Mouse (Mus musculus): ENCODE results near the gene Map3k1. TPM values are rescaled to one million over a fixed set of nuclear protein-coding genes. Genes with fewer than 3 reads are reported as not detected.

Map3k1 gene
- polyA plus RNA-seq, 1 experiment from 2014 or later, result 34.3 TPM

DNA sequence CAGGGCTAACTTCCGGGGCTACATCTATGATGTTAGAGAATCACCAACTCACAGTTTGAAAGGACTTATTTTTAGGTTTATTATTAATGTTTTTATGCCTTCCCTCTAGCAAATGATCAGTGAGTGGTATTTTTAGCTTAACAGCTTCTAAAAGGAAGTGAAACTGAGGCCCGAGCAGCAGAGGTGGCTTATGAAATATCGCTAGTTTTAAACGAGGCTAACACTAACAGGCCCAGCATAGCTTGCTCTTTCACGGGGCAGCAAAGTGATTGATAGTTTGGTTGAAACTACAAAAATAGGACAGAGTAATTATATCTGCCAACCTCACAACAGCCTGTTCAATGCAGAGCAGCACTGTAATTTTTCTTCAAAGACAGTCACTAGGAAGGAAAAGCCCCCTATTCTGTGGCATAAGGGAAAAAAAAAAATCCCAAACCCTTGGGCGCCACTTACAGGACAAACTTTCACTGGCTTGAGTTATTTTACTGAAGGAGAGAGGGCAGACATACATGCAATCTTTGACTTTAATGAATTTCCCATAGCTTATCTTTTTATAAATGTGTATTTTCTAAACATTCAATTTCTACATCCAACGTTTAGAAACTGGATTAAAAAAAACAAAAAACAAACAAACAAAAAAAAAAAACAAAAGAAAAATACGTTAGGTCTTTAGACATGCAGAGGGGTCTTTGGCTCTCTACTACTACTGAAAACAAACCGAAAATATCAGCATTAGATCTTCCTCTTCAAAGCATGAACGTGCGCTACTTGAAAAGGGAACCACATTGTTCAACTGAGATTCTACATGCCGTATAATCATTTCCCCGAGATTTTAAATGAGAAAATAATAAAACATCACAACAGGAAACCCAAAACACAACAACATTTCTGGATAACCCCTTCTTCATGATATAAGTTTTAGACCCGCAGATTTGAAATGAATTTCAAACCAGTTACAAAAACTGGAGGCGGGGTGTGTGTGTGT, 2.8 kb downstream of the Map3k1 start:
- no peaks in the 10 kb centered on the region for H3K36me3 ChIP-seq (ENCODE audit: inconsistent target)
- peaks cover 68% of the 10 kb centered on the region for H3K79me2 ChIP-seq (ENCODE audit: inconsistent target)
- peak overlapping the region; percentile 65 for H3K4me3 ChIP-seq (ENCODE audit: inconsistent target)
- peak overlapping the region; percentile 90 for H3K27ac ChIP-seq
- 3% methylated on average over 15 of the region's 15 CpGs for WGBS (ENCODE audit: missing documents)

DNA sequence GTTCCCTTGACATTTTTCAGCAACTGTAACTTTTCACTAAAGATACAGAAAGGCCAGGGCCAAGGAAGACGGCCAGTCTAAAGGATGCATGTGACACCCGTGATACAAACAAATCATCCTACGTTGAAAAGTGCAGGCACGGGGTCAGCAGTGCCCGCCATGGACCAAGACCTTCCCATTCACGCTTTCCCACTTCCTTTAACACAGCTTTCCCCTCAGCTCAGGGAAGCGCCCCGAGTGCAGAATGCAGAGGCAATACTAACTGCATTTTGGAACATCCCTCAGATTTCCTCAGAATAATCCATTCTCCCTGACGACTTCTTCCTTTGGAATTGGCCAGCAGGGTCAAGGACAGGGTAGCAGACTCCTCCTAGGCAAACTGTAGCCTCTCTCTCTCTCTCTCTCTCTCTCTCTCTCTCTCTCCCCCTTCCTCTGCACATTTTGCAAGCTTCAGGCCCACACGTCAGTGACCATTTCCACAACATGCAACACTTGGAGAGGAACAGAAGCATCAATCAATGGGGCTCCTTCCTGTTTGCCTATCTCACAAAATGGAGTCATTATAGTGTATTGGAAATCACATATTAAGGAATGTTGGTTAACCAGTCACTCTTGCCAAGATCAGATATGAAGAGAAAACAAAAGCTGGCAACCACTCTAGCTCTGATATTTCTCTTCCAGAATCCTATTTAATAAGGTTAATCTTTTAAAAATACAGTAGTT, 3.7 kb downstream of the Map3k1 start:
- Histone ChIP-seq H3K27ac (peak overlapping the region; percentile 90), H3K79me2 (ENCODE audit: inconsistent target) (peaks cover 77% of the 10 kb centered on the region), H3K36me3 (ENCODE audit: inconsistent target) (no peaks in the 10 kb centered on the region), H3K4me3 (ENCODE audit: inconsistent target) (peak overlapping the region; percentile 65; the same call in 1 of the 2 replicates)
- WGBS (ENCODE audit: missing documents), result 5% methylated on average over 10 of the region's 10 CpGs

DNA sequence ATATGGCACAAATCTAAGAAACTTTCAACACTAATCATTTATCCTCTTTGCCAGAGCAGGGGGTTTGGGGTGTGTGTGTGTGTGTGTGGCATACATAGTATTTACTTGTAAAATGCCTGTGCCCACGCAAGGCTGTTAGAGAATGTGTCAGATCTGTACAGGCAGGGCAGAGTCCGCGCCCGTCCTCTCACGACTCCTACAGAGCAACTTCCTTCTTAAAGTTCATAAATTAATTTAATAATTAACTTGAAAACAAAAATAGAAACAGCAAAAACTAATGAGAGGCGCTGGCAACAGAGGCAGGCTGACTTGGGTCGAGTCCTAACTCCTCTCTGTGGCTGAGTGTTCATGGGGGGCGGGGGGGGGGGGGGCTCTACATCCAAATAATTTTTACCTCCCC, 4.6 kb downstream of the Map3k1 start:
- peaks cover 86% of the 10 kb centered on the region for H3K79me2 ChIP-seq (ENCODE audit: inconsistent target)
- H3K27ac ChIP-seq, result peak overlapping the region; percentile 90
- no peaks in the 10 kb centered on the region for H3K36me3 ChIP-seq (ENCODE audit: inconsistent target)
- no peak overlapping the region for H3K4me3 ChIP-seq (ENCODE audit: inconsistent target)
- 40% methylated on average over 2 of the region's 8 CpGs for WGBS (ENCODE audit: missing documents)

DNA sequence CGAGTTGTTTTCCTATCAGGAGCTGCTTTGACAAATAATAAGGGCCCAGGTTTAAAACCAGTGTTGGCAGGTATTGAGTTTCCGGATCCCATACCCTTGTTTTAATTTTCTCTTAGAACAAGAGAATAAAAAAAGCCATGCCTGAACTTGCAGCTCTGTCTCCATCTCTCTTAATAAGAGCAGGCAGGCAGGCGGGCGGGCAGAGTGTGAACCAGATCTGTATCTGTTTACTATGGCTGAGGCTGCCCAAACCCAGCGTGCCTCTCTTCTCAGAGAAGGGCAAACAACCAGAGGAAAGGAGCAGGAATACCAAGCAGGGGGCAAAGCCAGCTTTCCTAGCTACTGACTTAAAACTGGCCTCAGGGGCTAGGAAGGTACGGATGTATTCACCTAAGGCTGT, 5.3 kb downstream of the Map3k1 start:
- peak overlapping the region; percentile 90 for H3K27ac ChIP-seq
- no peak overlapping the region for H3K4me3 ChIP-seq (ENCODE audit: inconsistent target)
- peaks cover 93% of the 10 kb centered on the region for H3K79me2 ChIP-seq (ENCODE audit: inconsistent target)
- H3K36me3 ChIP-seq (ENCODE audit: inconsistent target), result no peaks in the 10 kb centered on the region
- WGBS (ENCODE audit: missing documents), result 90% methylated on average over 6 of the region's 6 CpGs

DNA sequence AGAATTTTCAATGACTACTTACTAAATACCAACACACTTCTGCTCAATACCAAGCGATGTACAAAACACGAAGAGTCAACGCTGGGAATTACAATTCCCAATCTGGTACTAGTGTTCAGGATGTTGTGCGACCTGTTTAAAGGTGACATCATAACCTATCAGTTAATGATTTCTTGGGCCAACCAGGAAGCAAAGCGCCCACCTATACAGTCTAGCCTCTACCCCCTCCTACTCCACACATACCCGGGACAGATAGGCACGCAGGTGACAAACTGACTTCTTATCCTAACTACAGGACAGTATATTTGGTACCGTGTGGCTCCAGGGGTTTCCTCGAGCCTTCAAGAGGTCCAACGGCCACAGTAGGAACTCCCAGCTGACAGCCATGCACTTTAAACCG, 5.9 kb downstream of the Map3k1 start:
- Histone ChIP-seq H3K4me3 (ENCODE audit: inconsistent target) (no peak overlapping the region), H3K36me3 (ENCODE audit: inconsistent target) (no peaks in the 10 kb centered on the region), H3K27ac (no peak overlapping the region), H3K79me2 (ENCODE audit: inconsistent target) (peaks cover 99% of the 10 kb centered on the region)
- 90% methylated on average over 11 of the region's 11 CpGs for WGBS (ENCODE audit: missing documents)

DNA sequence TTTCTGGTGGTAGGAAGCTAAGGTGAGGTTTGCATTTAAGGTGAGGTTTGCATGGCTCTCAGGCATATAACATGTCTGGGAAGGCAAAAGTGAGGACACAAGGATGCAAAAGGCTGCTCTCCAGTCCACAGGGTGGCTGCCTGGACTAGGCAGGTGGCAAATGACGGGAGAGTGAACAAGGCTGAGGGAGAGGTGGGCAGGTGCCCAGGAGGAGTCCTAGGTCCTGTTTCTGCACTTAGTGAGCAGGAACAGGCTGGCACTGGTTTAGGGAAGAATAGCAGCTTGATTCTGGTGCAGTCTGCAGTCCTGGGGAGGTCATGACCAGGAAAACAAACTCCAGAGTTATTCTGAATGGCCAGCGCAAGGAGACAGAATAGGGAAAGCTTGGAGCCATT, 6.5 kb downstream of the Map3k1 start:
- 82% methylated on average over 2 of the region's 2 CpGs for WGBS (ENCODE audit: missing documents)

DNA sequence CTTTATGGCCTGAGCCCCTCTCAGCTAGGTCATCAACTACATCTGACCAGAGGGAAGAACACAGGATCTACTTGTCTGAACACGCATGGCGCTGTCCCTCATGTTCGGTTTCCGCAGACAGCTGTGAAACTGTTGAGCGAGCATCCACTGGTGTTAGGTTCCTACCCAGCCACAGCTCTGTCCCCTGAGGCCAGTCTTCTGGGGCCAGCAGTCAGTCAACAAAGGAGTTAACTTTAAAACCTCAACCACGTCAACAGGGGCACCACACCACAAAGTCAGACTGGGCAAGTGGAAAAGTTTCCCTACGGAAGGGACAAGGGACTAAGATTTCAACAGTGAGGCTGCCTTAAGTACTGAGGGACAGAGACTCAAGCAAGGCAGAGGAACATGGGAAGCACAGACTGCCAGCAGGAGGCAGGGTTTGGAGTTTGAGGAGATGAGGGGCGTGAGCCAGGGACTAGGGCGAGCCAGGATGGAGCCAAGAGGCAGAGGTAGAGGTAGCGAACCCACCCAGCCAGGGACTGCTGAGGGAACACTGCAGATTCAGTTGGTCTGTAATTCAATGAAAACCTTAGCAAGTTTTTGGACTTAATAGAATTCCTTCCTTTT, 7.0 kb downstream of the Map3k1 start:
- Histone ChIP-seq H3K36me3 (ENCODE audit: inconsistent target) (no peaks in the 10 kb centered on the region), H3K79me2 (ENCODE audit: inconsistent target) (peaks cover 100% of the 10 kb centered on the region), H3K27ac (no peak overlapping the region), H3K4me3 (ENCODE audit: inconsistent target) (no peak overlapping the region)
- 92% methylated on average over 9 of the region's 10 CpGs for whole genome bisulfite sequencing (ENCODE audit: missing documents)

More for the DNA sequence above, 6.5 kb downstream of the Map3k1 start:
- Histone ChIP-seq H3K4me3 (ENCODE audit: inconsistent target) (no peak overlapping the region), H3K79me2 (ENCODE audit: inconsistent target) (peaks cover 100% of the 10 kb centered on the region), H3K36me3 (ENCODE audit: inconsistent target) (no peaks in the 10 kb centered on the region), H3K27ac (no peak overlapping the region)

DNA sequence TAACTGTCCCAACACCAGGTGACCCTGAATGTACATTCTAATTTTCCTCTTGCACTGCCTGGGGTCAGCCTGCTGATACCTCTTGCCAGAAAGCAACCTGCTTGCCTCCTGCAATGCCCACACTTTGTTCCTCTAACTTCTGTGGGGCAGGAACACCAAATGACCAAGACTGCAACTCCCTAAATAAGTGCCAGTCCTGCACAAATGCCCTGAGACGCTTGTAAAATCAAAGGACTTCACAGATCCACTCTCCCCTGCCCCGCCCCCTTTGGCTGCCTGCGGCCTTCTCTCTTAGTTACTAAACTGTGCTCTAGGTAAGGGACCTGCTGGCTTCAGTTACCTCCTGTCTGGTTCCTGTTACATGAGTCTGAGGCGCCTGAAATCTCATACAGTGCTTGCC, 7.9 kb downstream of the Map3k1 start:
- Histone ChIP-seq H3K4me3 (ENCODE audit: inconsistent target) (no peak overlapping the region), H3K27ac (no peak overlapping the region), H3K36me3 (ENCODE audit: inconsistent target) (no peaks in the 10 kb centered on the region), H3K79me2 (ENCODE audit: inconsistent target) (peaks cover 100% of the 10 kb centered on the region)
- WGBS (ENCODE audit: missing documents), result 73% methylated on average over 3 of the region's 4 CpGs

DNA sequence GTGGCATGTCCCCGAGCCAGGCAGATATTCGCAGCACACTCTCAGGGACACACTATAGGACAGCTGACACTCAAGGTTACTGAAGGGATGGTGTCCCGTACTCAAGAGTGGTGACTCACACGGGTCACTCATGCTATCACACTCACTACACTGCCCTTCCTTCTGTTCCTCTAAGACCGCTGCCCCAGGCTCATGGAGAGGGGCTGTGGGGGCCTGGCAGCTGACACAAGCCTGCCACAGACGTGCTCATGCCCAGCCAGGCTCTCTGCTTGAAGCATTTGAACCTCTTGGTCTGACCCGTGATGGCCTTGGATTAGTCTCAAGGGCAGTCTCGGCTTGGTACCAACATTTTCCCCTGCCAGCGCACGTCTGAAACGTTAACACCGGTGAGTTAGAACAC, 10.7 kb downstream of the Map3k1 start:
- Histone ChIP-seq H3K36me3 (ENCODE audit: inconsistent target) (no peaks in the 10 kb centered on the region; the same call in 1 of the 2 replicates), H3K79me2 (ENCODE audit: inconsistent target) (peaks cover 100% of the 10 kb centered on the region), H3K4me3 (ENCODE audit: inconsistent target) (no peak overlapping the region), H3K27ac (peak overlapping the region; percentile 80)
- WGBS (ENCODE audit: missing documents), result 65% methylated on average over 11 of the region's 12 CpGs

DNA sequence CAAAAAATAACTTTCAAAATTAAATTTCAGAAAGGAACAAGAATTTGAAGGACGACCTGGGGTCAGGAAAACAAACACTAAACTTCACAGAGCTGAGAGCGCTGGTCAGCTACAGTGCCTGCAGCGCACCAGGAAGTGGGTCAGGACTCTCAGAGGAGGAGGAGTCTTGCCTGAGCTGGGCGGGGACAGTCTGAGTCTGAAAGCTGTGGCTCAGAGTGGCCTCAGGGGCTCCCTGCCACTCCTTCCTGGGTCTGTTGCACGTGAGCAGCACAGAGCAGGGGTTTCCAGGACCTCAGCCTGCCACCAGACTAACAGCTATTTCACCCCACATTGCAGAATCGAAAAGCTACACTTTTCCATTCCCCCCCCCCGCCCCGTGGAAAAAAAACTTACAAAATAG, 11.8 kb downstream of the Map3k1 start:
- peak overlapping the region; percentile 80 for H3K27ac ChIP-seq
- H3K4me3 ChIP-seq (ENCODE audit: inconsistent target), result peak overlapping the region; percentile 0; the same call in 1 of the 2 replicates
- no peaks in the 10 kb centered on the region; the same call in 1 of the 2 replicates for H3K36me3 ChIP-seq (ENCODE audit: inconsistent target)
- WGBS (ENCODE audit: missing documents), result 3% methylated on average over 8 of the region's 8 CpGs
- H3K79me2 ChIP-seq (ENCODE audit: inconsistent target), result peaks cover 100% of the 10 kb centered on the region

DNA sequence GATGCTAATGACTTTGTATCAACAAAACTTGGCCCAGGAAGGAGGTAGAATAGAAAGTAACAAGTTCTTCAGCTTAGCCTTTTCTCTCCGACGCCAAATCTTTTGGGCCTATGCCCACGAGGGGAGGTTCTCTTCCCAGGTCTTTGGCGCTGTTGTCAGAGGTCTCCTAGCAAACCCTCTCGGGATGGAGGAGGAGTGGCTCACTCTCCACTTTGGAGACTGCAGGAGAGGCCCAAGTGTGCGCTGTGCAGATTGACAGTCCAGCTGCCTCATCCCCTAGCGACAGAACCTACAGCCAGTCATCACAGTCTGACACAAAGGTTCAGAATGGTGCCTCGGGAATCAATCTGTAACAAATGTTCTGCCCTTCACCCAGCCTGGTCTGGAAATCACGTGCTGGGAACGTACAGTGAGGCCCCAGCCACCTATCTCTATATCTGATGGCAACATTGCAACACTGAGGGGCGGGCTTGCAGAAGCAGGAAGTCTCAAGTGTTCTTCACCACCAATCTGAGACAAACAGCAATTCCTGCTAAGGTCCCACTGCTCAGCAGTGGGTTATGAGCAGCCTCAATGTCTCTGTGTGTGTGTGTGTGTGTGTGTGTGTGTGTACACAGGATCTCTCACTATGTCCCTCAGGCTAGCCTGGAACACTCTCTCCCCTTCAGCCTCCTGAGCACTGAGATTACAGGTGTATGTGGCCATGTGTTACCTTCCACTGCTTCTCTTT, 12.4 kb downstream of the Map3k1 start:
- 7% methylated on average over 11 of the region's 11 CpGs for WGBS (ENCODE audit: missing documents)
- Histone ChIP-seq H3K79me2 (ENCODE audit: inconsistent target) (peaks cover 100% of the 10 kb centered on the region), H3K27ac (peak overlapping the region; percentile 80), H3K36me3 (ENCODE audit: inconsistent target) (no peaks in the 10 kb centered on the region; the same call in 1 of the 2 replicates), H3K4me3 (ENCODE audit: inconsistent target) (peak overlapping the region; percentile 0; the same call in 1 of the 2 replicates)

DNA sequence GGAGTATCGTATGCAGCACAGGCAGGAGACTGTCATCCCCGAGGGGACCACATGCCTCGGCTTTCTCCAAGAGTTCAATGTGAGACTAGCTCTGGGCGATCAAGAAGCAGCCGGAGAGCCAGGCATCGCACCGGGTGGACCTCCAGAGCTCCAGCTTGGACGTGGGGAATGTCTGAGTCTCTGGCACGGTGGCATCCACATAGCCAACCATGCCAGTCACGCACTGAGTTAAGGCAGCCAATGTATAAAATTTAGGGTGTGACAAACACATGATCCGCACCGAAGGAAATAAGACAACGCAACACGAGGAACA, 15.9 kb downstream of the Map3k1 start:
- 94% methylated on average over 14 of the region's 14 CpGs for WGBS (ENCODE audit: missing documents)
- no peak overlapping the region for H3K27ac ChIP-seq
- H3K4me3 ChIP-seq (ENCODE audit: inconsistent target), result no peak overlapping the region
- no peaks in the 10 kb centered on the region; the same call in 1 of the 2 replicates for H3K36me3 ChIP-seq (ENCODE audit: inconsistent target)
- H3K79me2 ChIP-seq (ENCODE audit: inconsistent target), result peaks cover 100% of the 10 kb centered on the region

DNA sequence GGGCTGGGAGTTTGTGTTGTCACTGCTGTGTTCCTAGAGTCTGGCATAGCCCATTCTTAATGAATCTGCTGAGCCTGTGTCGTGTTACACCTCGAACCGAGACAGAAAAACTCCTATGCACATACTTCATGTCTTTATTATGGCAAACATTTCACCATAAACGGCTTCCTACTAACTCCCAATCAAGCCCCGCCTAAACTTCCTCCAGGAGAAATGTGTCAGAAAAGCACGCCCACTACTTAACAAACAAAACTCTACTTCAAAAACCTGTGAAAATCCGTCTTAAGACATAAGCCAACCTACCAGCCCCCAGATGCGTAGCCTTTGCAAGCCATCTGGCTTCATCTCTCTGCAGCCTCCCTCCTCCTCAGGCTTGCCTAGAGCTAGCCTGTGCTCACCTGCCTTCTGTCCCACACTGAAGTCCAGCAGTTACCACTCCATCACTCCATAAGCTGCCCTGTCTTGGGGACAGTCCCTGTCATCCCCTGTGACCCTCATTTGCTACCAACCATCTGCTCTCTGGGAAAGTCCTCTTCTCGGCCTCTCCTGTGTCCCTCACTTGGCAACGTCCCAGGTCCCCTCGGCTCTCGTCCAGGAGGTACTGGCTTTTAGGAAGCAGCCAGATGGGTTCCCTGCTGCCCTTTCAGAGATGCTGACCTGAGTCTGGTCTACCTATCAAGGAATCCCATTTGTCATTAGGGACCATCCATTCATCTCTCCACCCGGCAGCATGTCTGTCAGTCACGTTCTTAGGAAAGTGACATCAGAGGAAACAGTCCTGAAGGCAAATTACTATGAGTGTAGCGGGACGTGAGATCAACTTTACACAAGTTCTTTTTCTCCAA, 16.4 kb downstream of the Map3k1 start:
- Histone ChIP-seq H3K27ac (no peak overlapping the region), H3K36me3 (ENCODE audit: inconsistent target) (no peaks in the 10 kb centered on the region; the same call in 1 of the 2 replicates), H3K79me2 (ENCODE audit: inconsistent target) (peaks cover 100% of the 10 kb centered on the region), H3K4me3 (ENCODE audit: inconsistent target) (no peak overlapping the region)
- 47% methylated on average over 16 of the region's 16 CpGs for WGBS (ENCODE audit: missing documents)

Measured in macrophage (primary cell).